Mouse (Mus musculus) hindbrain, embryonic 14.5 days (tissue): ENCODE measurements around the gene Fanci. TPM values are rescaled to one million over a fixed set of nuclear protein-coding genes. Genes with fewer than 3 reads are reported as not detected.
A peak's percentile ranks its signal among the peaks of the same experiment; 100 is the strongest.

Source experiments
- ATAC-seq: fragments of 200-750 bp; cut with Nextera tagmentation; 2 replicates; pipeline ENCODE4 v1.8.0; 2017; ENCODE audit warnings: moderate number of reproducible peaks, mild to moderate bottlenecking, moderate TSS enrichment, moderate library complexity; ENCODE audit not compliant: low FRiP score
- DNase-seq: peaks from one replicate; pipeline ENCODE4 v3.0.0-alpha.2; 2015; ENCODE audit warnings: low spot score
- H3K27ac ChIP-seq: fragments of 300-500 bp; sonication (generic); 2 replicates; pipeline ENCODE4 v1.5.1; 2014; ENCODE audit warnings: mild to moderate bottlenecking, moderate library complexity
- H3K27me3 ChIP-seq: fragments of 300-500 bp; sonication (generic); 2 replicates; pipeline ENCODE4 v1.6.1; 2014; ENCODE audit warnings: mild to moderate bottlenecking, low read length, mixed read lengths; ENCODE audit not compliant: control insufficient read depth, insufficient read depth
- H3K36me3 ChIP-seq: fragments of 300-500 bp; sonication (generic); replicated peaks from 2 replicates; pipeline ENCODE4 v1.6.1; 2014; ENCODE audit not compliant: control insufficient read depth, insufficient read depth
- H3K4me1 ChIP-seq: fragments of 300-500 bp; sonication (generic); replicated peaks from 2 replicates; pipeline ENCODE4 v1.6.1; 2014; ENCODE audit warnings: antibody characterized with exemption, low read length, mixed read lengths; ENCODE audit not compliant: control insufficient read depth, insufficient read depth
- H3K4me2 ChIP-seq: fragments of 300-500 bp; sonication (generic); replicated peaks from 2 replicates; pipeline ENCODE4 v1.6.1; 2014; ENCODE audit warnings: mild to moderate bottlenecking, moderate library complexity
- H3K4me3 ChIP-seq: fragments of 300-500 bp; sonication (generic); replicated peaks from 2 replicates; pipeline ENCODE4 v1.5.1; 2014; ENCODE audit warnings: mild to moderate bottlenecking, low read length
- H3K9ac ChIP-seq: fragments of 300-500 bp; sonication (generic); 2 replicates; pipeline ENCODE4 v1.6.1; 2014
- H3K9me3 ChIP-seq: fragments of 300-500 bp; sonication (generic); 2 replicates; pipeline ENCODE4 v1.6.1; 2016; ENCODE audit warnings: low read length; ENCODE audit not compliant: control insufficient read depth
- WGBS: fragments of 180-500 bp; shearing (Covaris S2); extraction: QIAGEN DNeasy Blood & Tissue Kit; methylation state at CpG from one replicate; pipeline ENCODE4 v1.1.7; 2014; 5-methylcytosine and 5-hydroxymethylcytosine counted together
- polyA plus RNA-seq: library from polyadenylated mRNA; unstranded; fragments of >200 nt; fragmentation: Nextera tagmentation; extraction: Ambion mirVana; gene quantifications from 2 replicates; pipeline ENCODE4 v1.2.1, GENCODE M21; 2014

Gene Fanci
- polyA plus RNA-seq, 1 experiment from 2014 or later: 2.3 TPM

DNA sequence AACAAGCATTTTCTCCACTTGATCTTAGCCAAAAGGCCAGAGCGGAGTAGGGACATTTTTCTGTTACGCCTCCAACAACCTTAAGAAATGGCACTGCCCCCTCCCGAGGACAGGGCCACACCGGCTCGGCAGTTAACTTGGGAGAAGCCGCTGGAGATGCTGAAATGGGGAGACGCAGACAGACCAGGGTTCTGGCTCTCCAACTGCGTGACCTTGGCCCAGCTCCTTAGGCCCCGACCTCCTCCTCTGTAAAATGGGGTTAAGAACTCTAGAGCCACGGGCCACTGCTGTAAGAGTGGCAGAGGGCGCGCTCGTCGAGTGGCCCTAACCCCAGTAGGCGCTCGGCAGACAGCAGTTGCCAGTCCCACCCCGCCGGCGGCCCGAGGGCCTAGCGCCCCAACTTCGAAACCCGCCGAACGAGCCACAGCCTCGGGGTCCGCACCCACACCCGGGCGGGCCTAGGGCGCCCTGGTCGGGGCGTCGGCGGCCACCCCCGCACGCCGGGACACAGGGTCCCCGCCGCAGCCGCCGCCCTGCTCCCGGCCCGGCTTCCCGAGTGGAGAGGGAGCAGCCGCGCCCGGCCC, 73.8 kb downstream of the Fanci start:
- Histone ChIP-seq H3K27me3 (no peaks in the 10 kb centered on the region), H3K27ac (peak overlapping the region; percentile 83), H3K9me3 (no peaks in the 10 kb centered on the region), H3K4me2 (peak overlapping the region; percentile 85), H3K9ac (peak overlapping the region; percentile 83), H3K4me3 (peak overlapping the region; percentile 90), H3K4me1 (peaks cover 24% of the 10 kb centered on the region), H3K36me3 (peaks cover 26% of the 10 kb centered on the region)
- no peak for DNase-seq
- WGBS: under 1% methylated on average over 42 of the region's 47 CpGs
- 0 out of 2 replicates have a peak, but pooled peaks have one; percentile 9 for ATAC-seq

DNA sequence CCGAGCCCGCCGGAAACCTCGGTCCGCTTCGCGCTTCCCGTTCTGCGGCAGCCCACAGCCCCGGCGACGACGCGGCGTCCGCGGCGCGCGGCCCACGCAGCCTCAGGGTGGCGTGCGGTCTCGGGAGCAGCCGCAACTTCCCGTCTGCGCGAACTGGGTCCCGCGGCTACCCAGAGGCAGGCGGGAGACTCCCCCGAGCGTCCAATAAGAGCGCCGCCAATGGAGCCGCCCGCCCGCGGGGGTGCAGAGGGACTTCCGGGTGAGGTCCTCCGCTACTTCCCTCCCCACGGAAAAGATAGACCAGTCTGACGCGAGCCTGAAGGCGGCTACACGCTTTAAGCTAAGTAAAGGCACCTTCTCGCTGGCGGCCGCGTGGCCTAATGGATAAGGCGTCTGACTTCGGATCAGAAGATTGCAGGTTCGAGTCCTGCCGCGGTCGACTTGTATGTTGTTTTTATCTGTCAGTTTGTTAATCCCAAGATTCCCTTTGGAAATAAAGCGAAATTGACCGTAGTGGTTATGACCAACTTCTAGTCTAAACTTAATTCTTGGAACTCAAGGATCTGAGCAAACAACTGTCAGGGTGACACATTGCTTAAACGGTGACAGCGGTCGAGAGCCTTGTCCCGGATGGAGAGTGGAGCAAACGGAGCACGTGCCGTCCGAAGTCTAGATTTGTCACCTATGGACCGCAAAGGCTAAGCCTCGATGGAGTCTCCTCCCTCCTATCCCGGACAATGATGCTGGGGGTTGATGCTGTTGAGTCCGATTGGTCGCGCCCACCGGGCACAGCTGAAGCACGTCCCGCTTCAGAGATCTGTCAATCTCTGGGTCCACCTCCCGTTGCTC, 74.5 kb downstream of the Fanci start, which contains the start of gene Polg:
Polg (minus strand) TSS at position 310 of the 849 bp plus-strand sequence.
- peaks cover 24% of the 10 kb centered on the region for H3K4me1 ChIP-seq
- H3K27me3 ChIP-seq: no peaks in the 10 kb centered on the region
- peak; percentile 100 for DNase-seq
- peaks cover 20% of the 10 kb centered on the region for H3K36me3 ChIP-seq
- H3K4me2 ChIP-seq: peak within 1 kb of the TSS; percentile 85
- H3K9me3 ChIP-seq: no peaks in the 10 kb centered on the region
- under 1% methylated on average over 76 of the region's 76 CpGs for WGBS
- peak within 1 kb of the TSS; percentile 83 for H3K9ac ChIP-seq
- peak within 1 kb of the TSS; percentile 90 for H3K4me3 ChIP-seq
- ATAC-seq: peak; percentile 96
- H3K27ac ChIP-seq: peak within 1 kb of the TSS; percentile 83

DNA sequence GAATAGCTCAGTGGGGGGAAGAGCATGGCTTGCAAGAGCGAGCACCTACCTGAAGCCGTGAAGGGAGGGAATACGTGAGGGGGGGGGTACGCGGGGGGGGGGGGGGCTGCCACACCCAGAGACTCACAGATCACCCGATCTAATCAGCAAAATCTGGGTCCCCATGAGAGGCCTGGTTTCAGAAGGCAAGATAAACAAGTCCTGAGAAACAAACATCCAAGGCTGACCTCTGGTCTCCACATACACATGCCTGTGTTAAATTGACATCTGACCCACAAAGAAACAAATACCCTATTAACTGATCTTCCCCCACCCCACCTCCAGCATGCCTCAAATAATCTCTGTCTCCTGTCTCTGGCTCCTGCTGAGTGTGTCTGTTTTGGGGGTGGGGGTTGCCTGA, 76.2 kb downstream of the Fanci start:
- Histone ChIP-seq H3K4me1 (peaks cover 24% of the 10 kb centered on the region), H3K27me3 (no peaks in the 10 kb centered on the region), H3K36me3 (peaks cover 6% of the 10 kb centered on the region; the same call in 1 of the 2 replicates), H3K9ac (peak overlapping the region; percentile 24; the same call in 1 of the 2 replicates), H3K4me3 (0 out of 2 replicates have a peak overlapping the region, but pooled peaks have one; percentile 90), H3K9me3 (no peaks in the 10 kb centered on the region), H3K4me2 (peak overlapping the region; percentile 85), H3K27ac (no peak overlapping the region)
- DNase-seq (no peak), ATAC-seq (no peak)
- 15% methylated on average over 6 of the region's 6 CpGs for WGBS

DNA sequence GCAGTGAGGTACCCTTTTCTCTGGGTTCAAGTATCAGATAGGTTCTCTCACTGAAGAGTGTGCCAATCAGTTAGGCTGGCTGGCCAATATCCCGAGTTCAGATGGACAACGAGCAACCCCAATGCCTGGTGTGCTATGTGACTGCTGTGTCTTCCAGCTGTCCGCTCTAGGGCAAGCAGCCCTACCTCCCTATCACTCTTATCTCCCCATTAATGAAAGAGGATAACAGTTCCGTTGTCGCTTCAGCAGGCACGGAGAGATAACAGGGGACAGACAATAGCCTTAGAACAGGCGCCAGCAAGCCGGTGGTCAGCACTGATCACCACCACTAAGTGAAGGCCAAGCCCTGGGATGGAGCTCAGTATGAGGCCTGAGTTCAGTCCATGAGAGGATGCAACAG, 77.3 kb downstream of the Fanci start:
- WGBS: 51% methylated on average over 8 of the region's 8 CpGs
- Histone ChIP-seq H3K4me2 (no peak overlapping the region), H3K9me3 (no peaks in the 10 kb centered on the region), H3K36me3 (no peaks in the 10 kb centered on the region), H3K27me3 (no peaks in the 10 kb centered on the region), H3K27ac (no peak overlapping the region), H3K4me3 (no peak overlapping the region), H3K4me1 (peaks cover 24% of the 10 kb centered on the region), H3K9ac (no peak overlapping the region)
- DNase-seq (no peak), ATAC-seq (no peak)

DNA sequence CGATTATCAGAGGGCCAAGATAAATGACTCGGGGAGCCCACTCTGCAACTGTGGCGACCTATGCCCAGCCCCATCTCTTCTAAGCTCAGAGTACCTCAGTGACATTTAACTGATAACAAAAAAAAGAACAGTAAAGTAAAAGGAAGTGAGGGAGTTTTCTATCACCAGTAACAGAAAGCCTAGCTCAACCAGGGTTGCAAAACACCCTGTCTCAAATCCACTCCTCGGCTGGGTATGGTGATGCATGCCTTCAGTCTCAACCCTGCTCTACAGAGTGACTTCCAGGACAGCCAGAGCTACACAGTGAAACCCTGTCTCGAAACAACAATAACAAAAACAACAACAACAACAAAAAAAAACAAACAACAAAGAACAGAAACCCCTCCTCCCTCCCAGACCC, 78.0 kb downstream of the Fanci start:
- Histone ChIP-seq H3K4me1 (peaks cover 17% of the 10 kb centered on the region), H3K36me3 (no peaks in the 10 kb centered on the region), H3K27me3 (no peaks in the 10 kb centered on the region), H3K9ac (no peak overlapping the region), H3K27ac (no peak overlapping the region), H3K4me3 (no peak overlapping the region), H3K9me3 (no peaks in the 10 kb centered on the region), H3K4me2 (no peak overlapping the region)
- WGBS: 82% methylated on average over 5 of the region's 5 CpGs
- DNase-seq (no peak), ATAC-seq (no peak)

DNA sequence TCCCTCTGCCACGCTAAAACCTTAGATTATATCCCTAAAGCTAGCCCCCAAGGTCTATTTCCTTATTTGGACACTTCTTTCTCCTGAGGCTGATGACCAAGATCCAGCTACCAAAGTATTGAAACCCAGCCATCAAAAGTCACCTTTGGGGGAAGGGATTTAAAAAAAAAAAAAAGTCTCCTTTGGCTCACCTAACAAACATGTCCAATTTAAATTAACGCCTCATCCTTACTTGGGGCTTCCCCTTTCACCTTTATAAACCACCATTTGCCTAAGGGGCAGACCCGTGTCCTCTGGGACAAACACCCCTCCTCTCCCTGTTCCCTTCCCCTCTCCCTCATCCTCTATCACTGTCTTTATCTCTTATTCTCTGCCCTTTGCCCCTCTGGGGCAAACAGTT, 79.0 kb downstream of the Fanci start:
- Histone ChIP-seq H3K4me1 (peaks cover 11% of the 10 kb centered on the region; the same call in 1 of the 2 replicates), H3K36me3 (no peaks in the 10 kb centered on the region), H3K4me3 (no peak overlapping the region), H3K27me3 (no peaks in the 10 kb centered on the region), H3K4me2 (no peak overlapping the region), H3K9me3 (no peaks in the 10 kb centered on the region), H3K9ac (no peak overlapping the region), H3K27ac (no peak overlapping the region)
- ATAC-seq: no peak
- no peak for DNase-seq
- WGBS: 69% methylated on average over 3 of the region's 3 CpGs

DNA sequence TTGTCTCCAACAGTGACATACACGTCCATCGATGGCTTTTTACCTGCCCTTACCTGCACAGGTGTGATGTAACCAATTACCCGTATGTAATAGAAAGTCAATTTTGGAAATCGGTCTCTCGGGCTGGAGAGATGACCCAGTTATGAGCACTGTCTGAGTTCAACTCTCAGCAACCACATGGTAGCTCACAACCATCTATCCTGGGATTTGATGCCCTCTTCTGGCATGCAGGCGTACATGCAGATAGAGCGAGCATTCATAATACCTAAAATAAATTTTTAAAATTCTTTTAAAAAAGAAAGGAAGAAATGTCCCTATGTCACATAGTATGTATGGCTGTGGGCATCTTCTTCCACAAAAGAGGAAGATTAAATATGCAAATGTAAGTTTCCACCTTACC, 79.7 kb downstream of the Fanci start:
- Histone ChIP-seq H3K4me2 (no peak overlapping the region), H3K36me3 (no peaks in the 10 kb centered on the region), H3K4me3 (no peak overlapping the region), H3K4me1 (peaks cover 11% of the 10 kb centered on the region; the same call in 1 of the 2 replicates), H3K9me3 (no peaks in the 10 kb centered on the region), H3K9ac (no peak overlapping the region), H3K27ac (no peak overlapping the region), H3K27me3 (no peaks in the 10 kb centered on the region)
- DNase-seq (no peak), ATAC-seq (no peak)
- WGBS: 67% methylated on average over 7 of the region's 7 CpGs

DNA sequence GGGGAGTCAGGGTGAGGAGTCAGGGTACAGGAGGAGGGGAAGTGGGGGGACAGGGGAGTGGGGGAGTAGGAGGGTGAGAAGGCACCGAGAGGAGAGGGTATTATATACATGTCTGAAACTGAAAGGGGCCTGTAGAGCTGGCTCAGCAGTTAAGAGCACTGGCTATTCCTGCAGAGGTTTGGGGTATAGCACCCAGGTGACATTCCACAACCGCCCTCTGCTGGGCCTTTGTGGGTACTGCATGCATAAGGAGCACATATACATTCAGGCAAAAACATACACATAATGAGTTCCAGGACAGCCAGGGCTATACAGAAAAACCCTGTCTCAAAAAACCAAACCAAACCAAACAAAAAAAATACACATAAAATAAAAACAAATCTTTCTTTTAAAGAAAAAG, 81.1 kb downstream of the Fanci start:
- Histone ChIP-seq H3K27ac (no peak overlapping the region), H3K4me2 (no peak overlapping the region), H3K4me3 (no peak overlapping the region), H3K4me1 (peaks cover 1% of the 10 kb centered on the region; the same call in 1 of the 2 replicates), H3K36me3 (no peaks in the 10 kb centered on the region), H3K27me3 (no peaks in the 10 kb centered on the region), H3K9me3 (no peaks in the 10 kb centered on the region), H3K9ac (no peak overlapping the region)
- ATAC-seq (no peak), DNase-seq (no peak)
- WGBS: 57% methylated on average over 2 of the region's 2 CpGs

DNA sequence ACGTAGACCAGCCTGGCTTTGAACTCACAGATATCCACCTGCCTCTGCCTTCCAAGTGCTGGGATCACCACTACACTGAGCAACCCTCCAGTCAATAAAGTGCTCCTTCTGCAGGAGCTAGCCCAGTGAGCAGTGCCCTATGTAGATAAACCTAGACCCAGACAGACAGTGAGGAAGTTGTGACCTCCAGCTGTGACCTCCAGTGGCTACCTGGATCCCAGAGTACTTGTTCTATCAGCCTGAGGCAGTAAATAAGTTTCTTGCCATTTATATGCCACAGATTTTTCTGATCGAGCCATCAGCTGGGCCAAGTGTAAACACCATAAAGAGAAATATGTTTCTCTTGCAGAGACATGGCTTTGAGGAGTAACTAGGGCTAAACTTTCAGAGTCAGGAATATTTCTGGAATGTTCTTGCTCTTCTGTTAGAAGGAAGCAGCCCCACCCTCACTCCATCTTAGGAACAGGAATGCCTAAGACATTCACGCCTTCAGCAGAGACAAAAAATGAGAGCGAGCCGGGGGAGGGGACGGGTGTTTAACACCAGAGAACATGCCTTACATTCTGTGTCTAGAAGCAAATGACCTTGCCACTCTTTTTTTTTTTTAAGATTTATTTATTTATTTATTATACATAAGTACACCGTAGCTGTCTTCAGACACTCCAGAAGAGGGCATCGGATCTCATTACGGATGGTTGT, 81.9 kb downstream of the Fanci start:
- H3K27me3 ChIP-seq: no peaks in the 10 kb centered on the region
- H3K4me2 ChIP-seq: no peak overlapping the region
- WGBS: 94% methylated on average over 9 of the region's 9 CpGs
- no peaks in the 10 kb centered on the region for H3K36me3 ChIP-seq
- ATAC-seq (no peak), DNase-seq (no peak)
- H3K4me3 ChIP-seq: no peak overlapping the region
- H3K27ac ChIP-seq: no peak overlapping the region
- H3K9ac ChIP-seq: no peak overlapping the region
- H3K4me1 ChIP-seq: no peaks in the 10 kb centered on the region
- no peaks in the 10 kb centered on the region for H3K9me3 ChIP-seq
